Mouse (Mus musculus) T-cell, adult 66 days (primary cell): ENCODE results near the gene Olfr62. TPM values are rescaled to one million over a fixed set of nuclear protein-coding genes. Genes with fewer than 3 reads are reported as not detected.

Experiments used
- total RNA-seq, 2 experiments: library from RNA; stranded (reverse); gene quantifications; 3 replicates in 1 of 2; 4 replicates in 1 of 2; pipeline ENCODE4 v1.2.4; 2023

Gene Olfr62
- total RNA-seq: not detected

GRCm38 (mm10) chr4:118658652-118659051, at the start of gene Olfr62:
Olfr62 (plus strand) TSS chr4:118658952.

GRCm38 (mm10) chr4:118620279-118620966, 38.3 kb upstream of the Olfr62 start, which contains the start of the genes Cfap57 and Ebna1bp2:
Cfap57 (minus strand) TSS chr4:118620777.
Ebna1bp2 (plus strand) TSS chr4:118620799.

GRCm38 (mm10) chr4:118692412-118692973, 33.7 kb downstream of the Olfr62 start, which contains the start of gene Olfr1342:
Olfr1342 (minus strand) TSS chr4:118692756.

GRCm38 (mm10) chr4:118703223-118703622, 44.5 kb downstream of the Olfr62 start, which contains the start of gene Olfr1341:
Olfr1341 (plus strand) TSS chr4:118703523.

Other genes with a start within 250 kb of the Olfr62 start
- 10 to 100 TPM; 66.1 to 76.6 TPM for gene Szt2, start 249.7 kb upstream of the Olfr62 start, total RNA-seq
- gene Med8, start 249.6 kb upstream of the Olfr62 start, total RNA-seq: 10 to 100 TPM; 72.5 to 77.1 TPM
- gene Elovl1, start 230.9 kb upstream of the Olfr62 start, total RNA-seq: 10 to 100 TPM; 45.1 to 51.5 TPM
- 1 to 10 TPM; 4.9 to 7.7 TPM for gene Cdc20, start 221.6 kb upstream of the Olfr62 start, total RNA-seq
- gene Mpl, start 201.4 kb upstream of the Olfr62 start, total RNA-seq: not detected
- gene Tie1, start 168.9 kb upstream of the Olfr62 start, total RNA-seq: not detected
- gene 2610528J11Rik, start 132.0 kb upstream of the Olfr62 start, total RNA-seq: not detected
- not detected for gene Tmem125, start 114.9 kb upstream of the Olfr62 start, total RNA-seq
- under 1 TPM in 1 of 2 experiments, not detected in 1; 0.15 TPM for gene Cfap57, start 38.2 kb upstream of the Olfr62 start, total RNA-seq
- gene Ebna1bp2, start 38.2 kb upstream of the Olfr62 start, total RNA-seq: 10 to 100 TPM; 74.4 to 86.4 TPM
- gene Olfr1342, start 33.8 kb downstream of the Olfr62 start, total RNA-seq: not detected
- not detected for gene Olfr1341, start 44.6 kb downstream of the Olfr62 start, total RNA-seq
- not detected for gene Olfr1340, start 61.2 kb downstream of the Olfr62 start, total RNA-seq
- not detected for gene Olfr1339, start 73.2 kb downstream of the Olfr62 start, total RNA-seq
- not detected for gene Olfr1338, start 99.8 kb downstream of the Olfr62 start, total RNA-seq
- gene Olfr1337, start 123.6 kb downstream of the Olfr62 start, total RNA-seq: not detected
- gene Olfr1335, start 151.0 kb downstream of the Olfr62 start, total RNA-seq: not detected
- not detected for gene Olfr1333, start 177.3 kb downstream of the Olfr62 start, total RNA-seq
- not detected for gene Olfr1331, start 205.7 kb downstream of the Olfr62 start, total RNA-seq
- gene Olfr1330, start 229.6 kb downstream of the Olfr62 start, total RNA-seq: not detected